Mouse (Mus musculus): ENCODE results near the gene Myzap. TPM values are rescaled to one million over a fixed set of nuclear protein-coding genes. Genes with fewer than 3 reads are reported as not detected.

Gene Myzap
- polyA plus RNA-seq, 1 experiment from 2014 or later = 7.4 TPM

DNA sequence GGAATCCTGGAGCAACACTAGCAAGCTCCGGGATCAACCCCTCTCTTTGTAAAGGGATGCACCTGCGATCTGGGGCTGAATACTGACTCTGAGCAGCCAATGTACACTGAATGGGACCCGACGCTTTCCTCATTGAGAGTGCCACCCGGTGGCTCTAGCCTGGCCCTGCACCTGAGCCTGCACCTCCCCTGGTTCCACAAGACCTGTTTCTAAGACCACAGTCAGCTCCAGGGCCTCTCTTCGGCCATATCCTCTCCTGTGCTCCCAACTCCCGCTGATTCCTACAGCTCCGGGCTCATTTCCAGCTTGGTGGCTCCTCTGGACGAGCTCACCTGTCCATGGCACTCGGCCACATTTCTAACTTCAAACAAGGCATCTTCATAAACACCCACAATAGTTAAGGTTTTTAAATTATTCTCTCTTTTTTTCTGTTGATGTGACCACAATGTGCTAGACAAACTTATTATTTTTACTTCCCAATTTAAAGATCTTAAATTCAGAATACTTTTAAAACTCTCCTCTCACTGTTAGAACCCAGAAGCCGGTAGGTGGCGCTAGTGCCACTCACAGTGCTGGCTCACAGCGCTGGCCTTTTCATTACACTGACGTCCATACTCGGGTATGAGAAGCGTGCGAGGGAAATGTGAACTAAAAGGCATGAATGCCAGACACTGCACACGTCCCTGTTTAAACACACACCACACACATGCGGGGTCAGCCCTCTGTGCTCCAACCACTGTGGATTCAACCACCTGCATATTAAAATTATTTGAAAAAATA lies 48.5 kb downstream of the Myzap start:
- H3K27ac ChIP-seq (ENCODE audit: low read depth, low read length) = no peak overlapping the region
- no peaks in the 10 kb centered on the region for H3K27me3 ChIP-seq (ENCODE audit: control insufficient read depth, insufficient read depth, low read length)
- no peaks in the 10 kb centered on the region for H3K4me1 ChIP-seq (ENCODE audit: control insufficient read depth, insufficient read depth, low read length)
- 23% methylated on average over 19 of the region's 19 CpGs for WGBS
- H3K9me3 ChIP-seq (ENCODE audit: control insufficient read depth, low read length) = no peaks in the 10 kb centered on the region
- DNase-seq (ENCODE audit: low spot score) = peak; percentile 85
- no peak overlapping the region for H3K4me2 ChIP-seq (ENCODE audit: low read depth)
- H3K36me3 ChIP-seq (ENCODE audit: control insufficient read depth, insufficient read depth, low read length) = no peaks in the 10 kb centered on the region
- H3K9ac ChIP-seq (ENCODE audit: low read length) = no peak overlapping the region
- H3K4me3 ChIP-seq (ENCODE audit: low read depth, low read length) = no peak overlapping the region
- ATAC-seq (ENCODE audit: insufficient read depth, low FRiP score, low TSS enrichment) = peak; percentile 68; the same call in 1 of the 2 replicates

DNA sequence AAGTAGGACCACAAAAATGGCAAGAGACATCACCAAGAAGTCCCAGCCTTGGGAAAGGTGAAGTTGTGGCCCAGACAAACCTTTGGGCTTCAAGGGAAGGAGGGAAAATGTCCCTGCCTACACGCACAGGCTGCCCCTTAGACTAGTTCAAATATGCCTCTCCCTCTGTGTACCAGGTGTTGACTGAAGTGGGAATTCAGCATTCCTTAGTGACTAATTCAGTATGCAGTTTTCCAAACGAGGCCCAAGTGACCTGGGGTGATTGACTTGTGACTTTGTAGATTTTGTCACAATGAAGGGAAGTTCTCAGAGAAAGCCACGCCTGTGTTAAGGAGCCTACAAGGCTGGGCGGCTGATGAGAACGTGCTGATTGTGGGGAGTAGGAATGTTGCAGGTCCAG lies 49.9 kb downstream of the Myzap start:
- Histone ChIP-seq H3K27me3 (ENCODE audit: control insufficient read depth, insufficient read depth, low read length) (no peaks in the 10 kb centered on the region), H3K36me3 (ENCODE audit: control insufficient read depth, insufficient read depth, low read length) (no peaks in the 10 kb centered on the region), H3K9me3 (ENCODE audit: control insufficient read depth, low read length) (no peaks in the 10 kb centered on the region), H3K4me2 (ENCODE audit: low read depth) (no peak overlapping the region), H3K27ac (ENCODE audit: low read depth, low read length) (no peak overlapping the region), H3K9ac (ENCODE audit: low read length) (no peak overlapping the region), H3K4me3 (ENCODE audit: low read depth, low read length) (no peak overlapping the region), H3K4me1 (ENCODE audit: control insufficient read depth, insufficient read depth, low read length) (no peaks in the 10 kb centered on the region)
- ATAC-seq (ENCODE audit: insufficient read depth, low FRiP score, low TSS enrichment) (no peak), DNase-seq (ENCODE audit: low spot score) (no peak)
- WGBS = 81% methylated on average over 5 of the region's 5 CpGs

DNA sequence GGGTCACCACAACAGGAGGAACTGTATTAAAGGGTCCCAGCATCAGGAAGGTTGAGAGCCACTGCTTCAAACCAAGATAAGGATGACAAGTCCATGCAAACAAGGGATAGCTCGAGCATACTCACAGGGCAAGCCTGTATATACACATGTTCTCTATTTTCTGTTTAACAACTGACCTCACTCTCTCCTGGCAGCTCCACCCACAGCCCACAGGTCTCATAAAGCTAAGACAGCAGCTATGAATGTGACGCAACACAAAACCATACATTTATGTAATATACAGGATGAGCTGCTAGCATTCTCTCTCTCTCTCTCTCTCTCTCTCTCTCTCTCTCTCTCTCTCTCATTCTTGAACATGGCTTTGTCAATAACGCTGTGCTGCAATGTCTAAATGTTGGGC lies 51.4 kb downstream of the Myzap start:
- no peak for ATAC-seq (ENCODE audit: insufficient read depth, low FRiP score, low TSS enrichment)
- Histone ChIP-seq H3K9me3 (ENCODE audit: control insufficient read depth, low read length) (no peaks in the 10 kb centered on the region), H3K9ac (ENCODE audit: low read length) (no peak overlapping the region), H3K36me3 (ENCODE audit: control insufficient read depth, insufficient read depth, low read length) (no peaks in the 10 kb centered on the region), H3K4me2 (ENCODE audit: low read depth) (no peak overlapping the region), H3K4me1 (ENCODE audit: control insufficient read depth, insufficient read depth, low read length) (no peaks in the 10 kb centered on the region), H3K27ac (ENCODE audit: low read depth, low read length) (no peak overlapping the region), H3K27me3 (ENCODE audit: control insufficient read depth, insufficient read depth, low read length) (no peaks in the 10 kb centered on the region), H3K4me3 (ENCODE audit: low read depth, low read length) (no peak overlapping the region)
- DNase-seq (ENCODE audit: low spot score) = no peak
- 83% methylated on average over 3 of the region's 3 CpGs for WGBS

DNA sequence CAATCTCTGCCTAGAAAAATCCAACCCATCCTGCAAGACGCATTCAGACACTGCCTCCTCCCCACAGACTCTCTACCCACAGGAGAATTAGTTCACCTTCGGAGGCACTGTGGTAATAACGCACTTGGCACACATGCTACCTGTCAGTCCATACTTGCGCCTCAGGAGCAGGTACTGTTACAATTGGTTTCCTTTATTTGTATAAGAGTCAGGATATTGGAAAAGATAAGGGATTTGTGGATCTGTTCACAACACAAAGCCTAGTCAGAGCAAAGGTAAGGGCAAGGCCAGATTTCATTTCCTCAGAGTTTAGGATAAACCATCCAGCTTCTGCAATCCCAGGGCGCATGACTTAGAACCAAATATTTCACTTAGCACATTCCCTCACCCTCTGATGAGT lies 56.4 kb downstream of the Myzap start:
- Histone ChIP-seq H3K9me3 (ENCODE audit: control insufficient read depth, low read length) (no peaks in the 10 kb centered on the region; the same call in 1 of the 2 replicates), H3K36me3 (ENCODE audit: control insufficient read depth, insufficient read depth, low read length) (no peaks in the 10 kb centered on the region), H3K4me2 (ENCODE audit: low read depth) (no peak overlapping the region), H3K4me1 (ENCODE audit: control insufficient read depth, insufficient read depth, low read length) (no peaks in the 10 kb centered on the region), H3K9ac (ENCODE audit: low read length) (no peak overlapping the region), H3K4me3 (ENCODE audit: low read depth, low read length) (no peak overlapping the region), H3K27ac (ENCODE audit: low read depth, low read length) (no peak overlapping the region), H3K27me3 (ENCODE audit: control insufficient read depth, insufficient read depth, low read length) (no peaks in the 10 kb centered on the region)
- ATAC-seq (ENCODE audit: insufficient read depth, low FRiP score, low TSS enrichment) = no peak
- 92% methylated on average over 5 of the region's 5 CpGs for WGBS
- DNase-seq (ENCODE audit: low spot score) = no peak

GRCm38 (mm10) chr9:71535036-71535435 lies 57.1 kb downstream of the Myzap start:
- 92% methylated on average over 2 of the region's 2 CpGs for WGBS
- Histone ChIP-seq H3K4me2 (ENCODE audit: low read depth) (no peak overlapping the region), H3K4me3 (ENCODE audit: low read depth, low read length) (no peak overlapping the region), H3K9ac (ENCODE audit: low read length) (no peak overlapping the region), H3K27me3 (ENCODE audit: control insufficient read depth, insufficient read depth, low read length) (no peaks in the 10 kb centered on the region), H3K4me1 (ENCODE audit: control insufficient read depth, insufficient read depth, low read length) (no peaks in the 10 kb centered on the region), H3K27ac (ENCODE audit: low read depth, low read length) (no peak overlapping the region), H3K36me3 (ENCODE audit: control insufficient read depth, insufficient read depth, low read length) (no peaks in the 10 kb centered on the region), H3K9me3 (ENCODE audit: control insufficient read depth, low read length) (no peaks in the 10 kb centered on the region; the same call in 1 of the 2 replicates)
- no peak for DNase-seq (ENCODE audit: low spot score)
- no peak for ATAC-seq (ENCODE audit: insufficient read depth, low FRiP score, low TSS enrichment)

GRCm38 (mm10) chr9:71529960-71530359 lies 62.2 kb downstream of the Myzap start:
- WGBS = 78% methylated on average over 2 of the region's 2 CpGs
- no peaks in the 10 kb centered on the region; the same call in 1 of the 2 replicates for H3K9me3 ChIP-seq (ENCODE audit: control insufficient read depth, low read length)
- no peak for DNase-seq (ENCODE audit: low spot score)
- ATAC-seq (ENCODE audit: insufficient read depth, low FRiP score, low TSS enrichment) = no peak
- no peak overlapping the region for H3K4me3 ChIP-seq (ENCODE audit: low read depth, low read length)
- no peaks in the 10 kb centered on the region for H3K4me1 ChIP-seq (ENCODE audit: control insufficient read depth, insufficient read depth, low read length)
- H3K36me3 ChIP-seq (ENCODE audit: control insufficient read depth, insufficient read depth, low read length) = no peaks in the 10 kb centered on the region
- no peak overlapping the region for H3K4me2 ChIP-seq (ENCODE audit: low read depth)
- no peak overlapping the region for H3K9ac ChIP-seq (ENCODE audit: low read length)
- no peak overlapping the region for H3K27ac ChIP-seq (ENCODE audit: low read depth, low read length)
- no peaks in the 10 kb centered on the region for H3K27me3 ChIP-seq (ENCODE audit: control insufficient read depth, insufficient read depth, low read length)

GRCm38 (mm10) chr9:71527438-71527837 lies 64.7 kb downstream of the Myzap start:
- DNase-seq (ENCODE audit: low spot score) (peak; percentile 50), ATAC-seq (ENCODE audit: insufficient read depth, low FRiP score, low TSS enrichment) (no peak; the same call in 1 of the 2 replicates)
- H3K4me1 ChIP-seq (ENCODE audit: control insufficient read depth, insufficient read depth, low read length) = no peaks in the 10 kb centered on the region
- no peak overlapping the region for H3K4me2 ChIP-seq (ENCODE audit: low read depth)
- no peak overlapping the region for H3K27ac ChIP-seq (ENCODE audit: low read depth, low read length)
- H3K9ac ChIP-seq (ENCODE audit: low read length) = no peak overlapping the region
- H3K9me3 ChIP-seq (ENCODE audit: control insufficient read depth, low read length) = no peaks in the 10 kb centered on the region; the same call in 1 of the 2 replicates
- H3K27me3 ChIP-seq (ENCODE audit: control insufficient read depth, insufficient read depth, low read length) = no peaks in the 10 kb centered on the region
- H3K36me3 ChIP-seq (ENCODE audit: control insufficient read depth, insufficient read depth, low read length) = no peaks in the 10 kb centered on the region
- no peak overlapping the region for H3K4me3 ChIP-seq (ENCODE audit: low read depth, low read length)
- 28% methylated on average over 9 of the region's 9 CpGs for WGBS

- WGBS = 87% methylated on average over 4 of the region's 4 CpGs
- no peak overlapping the region for H3K27ac ChIP-seq (ENCODE audit: low read depth, low read length)
- H3K9me3 ChIP-seq (ENCODE audit: control insufficient read depth, low read length) = no peaks in the 10 kb centered on the region
- H3K27me3 ChIP-seq (ENCODE audit: control insufficient read depth, insufficient read depth, low read length) = no peaks in the 10 kb centered on the region
- H3K36me3 ChIP-seq (ENCODE audit: control insufficient read depth, insufficient read depth, low read length) = no peaks in the 10 kb centered on the region
- no peak overlapping the region for H3K9ac ChIP-seq (ENCODE audit: low read length)
- no peak overlapping the region for H3K4me3 ChIP-seq (ENCODE audit: low read depth, low read length)
- H3K4me2 ChIP-seq (ENCODE audit: low read depth) = no peak overlapping the region
- DNase-seq (ENCODE audit: low spot score) (no peak), ATAC-seq (ENCODE audit: insufficient read depth, low FRiP score, low TSS enrichment) (no peak)
- H3K4me1 ChIP-seq (ENCODE audit: control insufficient read depth, insufficient read depth, low read length) = no peaks in the 10 kb centered on the region
Observed at GRCm38 (mm10) chr9:71523901-71524300, 68.3 kb downstream of the Myzap start.

DNA sequence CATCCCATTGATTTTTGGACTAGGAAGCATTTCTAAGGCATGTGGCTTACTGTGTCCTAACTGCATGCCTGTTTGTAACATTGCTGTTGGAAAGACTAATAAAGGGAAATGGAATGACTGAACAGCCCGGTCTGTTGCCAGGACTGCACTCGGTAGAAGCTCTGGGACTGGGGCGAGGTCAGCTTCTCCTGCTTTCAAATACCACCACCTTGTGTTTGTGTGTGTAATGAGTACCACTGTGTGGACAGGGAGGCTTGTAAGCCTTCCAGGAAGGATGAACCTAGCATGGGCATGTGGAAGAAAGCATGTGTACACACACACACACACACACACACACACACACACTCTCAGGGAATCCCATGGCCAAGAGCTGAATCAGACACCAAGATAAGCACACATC lies 72.3 kb downstream of the Myzap start:
- Histone ChIP-seq H3K4me3 (ENCODE audit: low read depth, low read length) (no peak overlapping the region), H3K9ac (ENCODE audit: low read length) (no peak overlapping the region), H3K4me2 (ENCODE audit: low read depth) (no peak overlapping the region), H3K9me3 (ENCODE audit: control insufficient read depth, low read length) (no peaks in the 10 kb centered on the region), H3K27ac (ENCODE audit: low read depth, low read length) (no peak overlapping the region), H3K36me3 (ENCODE audit: control insufficient read depth, insufficient read depth, low read length) (no peaks in the 10 kb centered on the region), H3K27me3 (ENCODE audit: control insufficient read depth, insufficient read depth, low read length) (no peaks in the 10 kb centered on the region), H3K4me1 (ENCODE audit: control insufficient read depth, insufficient read depth, low read length) (no peaks in the 10 kb centered on the region)
- DNase-seq (ENCODE audit: low spot score) = no peak
- WGBS = 70% methylated on average over 3 of the region's 3 CpGs
- no peak for ATAC-seq (ENCODE audit: insufficient read depth, low FRiP score, low TSS enrichment)

All from neural tube, embryonic 11.5 days (tissue).